Mouse (Mus musculus): Measurements from ENCODE around the gene Crcp. TPM values are rescaled to one million over a fixed set of nuclear protein-coding genes. Genes with fewer than 3 reads are reported as not detected.

Gene Crcp
- polyA plus RNA-seq (2017; shearing (Covaris generic)), result 10 to 100 TPM; 41.4 to 45.8 TPM

DNA sequence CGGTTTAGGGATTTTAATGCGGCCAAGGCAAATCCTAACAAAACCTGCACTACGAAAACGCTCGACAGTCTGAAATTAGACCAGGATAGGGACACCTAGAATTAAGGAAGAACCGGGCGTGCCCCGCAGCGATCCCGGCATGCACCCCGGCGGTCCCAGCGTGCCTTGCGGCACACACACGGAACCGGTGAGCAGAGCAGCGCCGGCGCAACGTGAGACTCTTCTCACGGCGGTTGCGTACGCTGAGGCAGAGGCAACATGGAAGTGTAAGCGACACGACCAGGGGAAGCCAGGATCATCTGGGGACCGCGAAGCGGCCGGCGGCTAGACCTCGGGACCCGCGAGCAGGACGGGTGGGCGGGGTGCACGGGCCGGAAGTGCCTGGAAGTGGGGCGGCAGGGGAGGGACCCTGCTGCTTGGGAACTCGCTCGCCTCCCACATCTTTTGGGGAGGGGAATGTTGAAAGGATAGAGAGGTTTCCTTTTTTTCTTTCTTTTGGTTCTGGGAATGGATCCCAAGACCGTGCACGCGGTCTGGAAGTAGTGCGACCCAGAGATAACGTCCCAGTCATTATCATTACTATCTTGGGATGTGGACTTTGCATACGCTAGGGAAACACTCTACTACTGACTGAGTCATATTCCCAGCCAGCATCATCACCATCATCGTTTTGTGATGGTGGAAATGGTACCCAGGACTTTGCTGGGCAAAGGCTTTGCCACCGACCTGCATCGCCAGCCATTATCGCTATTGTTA, at the start of gene Crcp, which contains the start of gene Asl:
Gene Crcp, plus strand, starts transcription at position 149 of the 756 bp plus-strand sequence.
Gene Asl, minus strand, starts transcription at position 106 of the 756 bp plus-strand sequence.

GRCm38 (mm10) chr5:130002301-130003146, 26.6 kb upstream of the Crcp start, which contains the start of gene Gusb:
Gene Gusb (minus strand): TSS chr5:130003049.

DNA sequence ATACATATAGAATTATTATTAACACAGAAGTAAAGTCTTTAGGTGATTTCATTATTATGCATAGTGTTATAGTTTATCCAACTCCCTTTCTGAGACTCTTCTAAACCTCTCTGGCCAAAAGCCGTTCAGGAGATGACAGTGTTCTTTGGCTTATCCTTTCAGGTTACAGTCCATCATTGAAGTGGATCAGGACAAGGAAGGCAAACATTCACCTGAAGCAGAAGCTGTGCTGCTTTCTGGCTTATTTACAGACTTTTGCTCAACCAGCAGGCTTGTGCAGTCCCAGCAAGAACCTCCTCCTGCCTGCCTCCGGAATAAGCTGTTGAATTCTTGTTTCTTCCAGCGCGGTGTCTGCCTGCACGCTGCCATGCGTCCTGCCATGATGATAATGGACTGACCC, 43.9 kb downstream of the Crcp start, which contains the start of gene Tpst1:
Gene Tpst1, plus strand, starts transcription at position 301 of the 400 bp plus-strand sequence.

Other genes with a start within 250 kb of the Crcp start
- gene Psph, start 241.8 kb upstream of the Crcp start, polyA plus RNA-seq (2017; shearing (Covaris generic)), result 10 to 100 TPM; 78.7 to 83.7 TPM
- gene Sumf2, start 182.3 kb upstream of the Crcp start, polyA plus RNA-seq (2017; shearing (Covaris generic)), result 10 to 100 TPM; 16.9 to 17.5 TPM
- gene Chchd2, start 141.8 kb upstream of the Crcp start, polyA plus RNA-seq (2017; shearing (Covaris generic)), result 100 to 1,000 TPM; 554 to 582 TPM
- gene Zbed5, start 133.6 kb upstream of the Crcp start, polyA plus RNA-seq (2017; shearing (Covaris generic)), result 1 to 10 TPM in 1 of 2 experiments, under 1 TPM in 1; 0.63 to 3.4 TPM
- under 1 TPM; 0.16 to 0.22 TPM for gene Phkg1, start 130.7 kb upstream of the Crcp start, polyA plus RNA-seq (2017; shearing (Covaris generic))
- gene Nupr1l, start 120.8 kb upstream of the Crcp start, polyA plus RNA-seq (2017; shearing (Covaris generic)), result under 1 TPM; 0.29 to 0.47 TPM
- 10 to 100 TPM; 11.7 to 14.8 TPM for gene Vkorc1l1, start 87.3 kb upstream of the Crcp start, polyA plus RNA-seq (2017; shearing (Covaris generic))
- 10 to 100 TPM; 50.3 to 50.8 TPM for gene Gusb, start 26.2 kb upstream of the Crcp start, polyA plus RNA-seq (2017; shearing (Covaris generic))
- 10 to 100 TPM; 70.2 to 74.9 TPM for gene Asl, start within 50 bp of the Crcp start, polyA plus RNA-seq (2017; shearing (Covaris generic))
- 1 to 10 TPM; 7.5 to 9.6 TPM for gene Tpst1, start 44.0 kb downstream of the Crcp start, polyA plus RNA-seq (2017; shearing (Covaris generic))
- gene Kctd7, start 115.6 kb downstream of the Crcp start, polyA plus RNA-seq (2017; shearing (Covaris generic)), result 1 to 10 TPM; 3.6 to 4.7 TPM
- 10 to 100 TPM; 23.2 to 38.0 TPM for gene Rabgef1, start 142.5 kb downstream of the Crcp start, polyA plus RNA-seq (2017; shearing (Covaris generic))
- 10 to 100 TPM; 51.7 to 61.8 TPM for gene Tmem248, start 187.8 kb downstream of the Crcp start, polyA plus RNA-seq (2017; shearing (Covaris generic))
- 10 to 100 TPM; 72.7 to 76.5 TPM for gene Sbds, start 226.2 kb downstream of the Crcp start, polyA plus RNA-seq (2017; shearing (Covaris generic))
- 10 to 100 TPM; 35.2 to 35.3 TPM for gene Tyw1, start 226.3 kb downstream of the Crcp start, polyA plus RNA-seq (2017; shearing (Covaris generic))

All from activated CD4-positive, CD25-positive, alpha-beta regulatory T cell (primary cell).